Mouse (Mus musculus): Measurements from ENCODE around the gene Ephx1. TPM values are rescaled to one million over a fixed set of nuclear protein-coding genes. Genes with fewer than 3 reads are reported as not detected.
A peak's percentile ranks its signal among the peaks of the same experiment; 100 is the strongest.
"Not testable (repeated sequence)": the region's sequence is repeated elsewhere in the genome, so short reads cannot be mapped to it uniquely, and the experiment has no call there.

Ephx1 gene
- polyA plus RNA-seq, 1 experiment: 5.1 TPM

DNA sequence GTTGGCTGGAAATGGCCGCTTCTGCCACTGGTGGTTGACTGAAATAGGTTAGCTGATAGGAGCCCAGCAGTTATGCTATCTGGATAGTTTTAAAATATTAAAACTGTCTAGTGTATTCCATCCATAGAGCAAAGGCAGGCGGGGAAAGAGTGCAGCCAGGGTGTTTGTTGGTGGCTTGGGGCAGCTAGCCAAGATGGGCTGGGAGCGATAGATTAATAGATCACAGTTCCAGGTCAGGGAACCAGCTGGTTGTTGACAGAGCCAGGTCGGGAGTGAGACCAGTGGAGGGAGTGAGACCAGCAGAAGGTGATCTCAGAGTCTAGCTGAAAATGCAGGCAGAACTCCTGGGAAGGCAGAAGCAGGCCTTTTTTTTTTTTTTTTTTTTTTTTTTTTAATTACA is 16.9 kb upstream of the Ephx1 start:
- TF ChIP-seq CTCF (IDR thresholded peaks at IDR 0.05; ENCODE audit: borderline replicate concordance, extremely low read depth, insufficient read depth, insufficient read length) (no peak), POLR2A (IDR thresholded peaks at IDR 0.05; ENCODE audit: borderline replicate concordance, extremely low read depth, insufficient read depth, insufficient read length, poor library complexity, severe bottlenecking) (no peak)

GRCm38 (mm10) chr1:181035015-181035778 is 14.5 kb upstream of the Ephx1 start:
- not testable (repeated sequence) for DNase-seq (ENCODE audit: low read depth)

More for the DNA sequence above, 16.9 kb upstream of the Ephx1 start:
- DNase-seq (ENCODE audit: low read depth): no peak

GRCm38 (mm10) chr1:181022265-181022664 is 1.6 kb upstream of the Ephx1 start:
- peak; percentile 50 for DNase-seq (ENCODE audit: low read depth)
- peak; percentile 33; the same call in 1 of the 2 replicates for TF ChIP-seq CTCF (IDR thresholded peaks at IDR 0.05; ENCODE audit: borderline replicate concordance, extremely low read depth, insufficient read depth, insufficient read length)
- no peak for TF ChIP-seq POLR2A (IDR thresholded peaks at IDR 0.05; ENCODE audit: borderline replicate concordance, extremely low read depth, insufficient read depth, insufficient read length, poor library complexity, severe bottlenecking)

DNA sequence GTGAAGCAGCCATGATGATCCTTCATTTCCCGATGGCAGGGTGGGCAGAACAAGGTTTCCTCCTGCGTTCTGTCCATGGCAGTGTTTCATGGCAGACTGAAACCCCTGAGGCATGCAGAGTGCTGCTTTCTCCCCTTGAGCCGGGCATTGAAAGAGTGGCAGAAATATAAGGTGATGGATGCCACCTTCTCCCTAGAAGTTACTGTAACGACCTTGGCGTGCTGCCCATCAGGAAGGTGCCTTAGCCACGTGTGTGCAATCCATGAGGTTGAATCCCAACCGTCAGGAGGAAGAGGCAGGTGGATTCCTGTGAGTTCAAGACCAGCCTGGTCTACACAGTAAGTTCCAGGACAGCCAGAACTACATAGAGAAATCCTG is 773 bp upstream of the Ephx1 start:
- no peak for DNase-seq (ENCODE audit: low read depth)
- TF ChIP-seq CTCF (IDR thresholded peaks at IDR 0.05; ENCODE audit: borderline replicate concordance, extremely low read depth, insufficient read depth, insufficient read length): no peak
- no peak for TF ChIP-seq POLR2A (IDR thresholded peaks at IDR 0.05; ENCODE audit: borderline replicate concordance, extremely low read depth, insufficient read depth, insufficient read length, poor library complexity, severe bottlenecking)

DNA sequence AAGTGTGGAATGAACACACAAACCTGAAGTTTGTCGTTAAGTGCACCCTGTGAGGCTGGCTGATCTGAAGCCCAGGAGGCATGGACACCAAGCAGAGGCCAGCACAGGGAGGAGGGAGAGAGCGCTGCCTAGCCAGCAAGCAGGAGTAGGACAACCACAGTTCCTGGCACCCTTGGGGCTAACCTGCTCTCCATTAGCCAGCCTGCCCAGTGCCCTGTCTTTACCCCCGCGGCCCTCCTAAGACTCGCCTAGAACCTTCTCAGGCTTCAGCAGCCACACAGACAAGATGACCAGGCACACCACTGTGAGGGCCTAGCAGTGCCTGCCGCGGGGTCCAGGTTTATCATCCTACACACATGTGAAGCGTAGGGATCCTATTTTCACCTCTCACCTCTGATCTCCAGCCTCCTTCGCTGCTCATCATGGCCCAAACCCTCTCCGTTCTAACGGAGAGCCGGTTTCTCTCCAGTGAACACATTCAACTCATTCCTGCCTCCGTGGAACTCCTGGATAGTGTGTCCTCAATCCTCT is 2.7 kb downstream of the Ephx1 start:
- DNase-seq (ENCODE audit: low read depth): no peak
- no peak for TF ChIP-seq CTCF (IDR thresholded peaks at IDR 0.05; ENCODE audit: borderline replicate concordance, extremely low read depth, insufficient read depth, insufficient read length)
- TF ChIP-seq POLR2A (IDR thresholded peaks at IDR 0.05; ENCODE audit: borderline replicate concordance, extremely low read depth, insufficient read depth, insufficient read length, poor library complexity, severe bottlenecking): no peak

DNA sequence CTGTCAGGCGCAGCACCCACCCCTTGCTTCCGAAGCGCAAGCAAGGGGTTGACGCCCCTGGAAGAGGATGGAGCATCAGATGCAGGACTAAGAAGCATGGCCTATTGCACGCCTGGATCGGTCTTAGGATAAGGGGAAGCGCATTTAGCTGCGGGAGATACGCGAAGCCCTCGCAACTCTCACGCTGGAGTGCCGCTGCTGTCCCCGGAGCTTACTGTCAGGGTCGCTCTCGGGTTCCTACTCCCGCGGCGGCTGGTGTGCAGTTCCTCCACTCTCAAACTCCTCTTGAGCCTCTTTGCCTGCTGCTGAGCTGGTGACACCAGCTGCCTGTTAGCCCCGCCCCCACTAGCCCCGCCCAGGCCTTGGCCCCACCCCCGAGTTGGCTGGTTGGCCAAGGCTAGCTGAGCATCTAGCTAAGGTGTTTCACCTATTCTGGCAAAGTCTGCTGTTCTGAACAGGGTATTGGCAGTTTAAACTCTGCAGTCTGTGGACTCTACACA is 3.4 kb downstream of the Ephx1 start:
- DNase-seq (ENCODE audit: low read depth): peak; percentile 83
- TF ChIP-seq POLR2A (IDR thresholded peaks at IDR 0.05; ENCODE audit: borderline replicate concordance, extremely low read depth, insufficient read depth, insufficient read length, poor library complexity, severe bottlenecking): no peak
- TF ChIP-seq CTCF (IDR thresholded peaks at IDR 0.05; ENCODE audit: borderline replicate concordance, extremely low read depth, insufficient read depth, insufficient read length): no peak

DNA sequence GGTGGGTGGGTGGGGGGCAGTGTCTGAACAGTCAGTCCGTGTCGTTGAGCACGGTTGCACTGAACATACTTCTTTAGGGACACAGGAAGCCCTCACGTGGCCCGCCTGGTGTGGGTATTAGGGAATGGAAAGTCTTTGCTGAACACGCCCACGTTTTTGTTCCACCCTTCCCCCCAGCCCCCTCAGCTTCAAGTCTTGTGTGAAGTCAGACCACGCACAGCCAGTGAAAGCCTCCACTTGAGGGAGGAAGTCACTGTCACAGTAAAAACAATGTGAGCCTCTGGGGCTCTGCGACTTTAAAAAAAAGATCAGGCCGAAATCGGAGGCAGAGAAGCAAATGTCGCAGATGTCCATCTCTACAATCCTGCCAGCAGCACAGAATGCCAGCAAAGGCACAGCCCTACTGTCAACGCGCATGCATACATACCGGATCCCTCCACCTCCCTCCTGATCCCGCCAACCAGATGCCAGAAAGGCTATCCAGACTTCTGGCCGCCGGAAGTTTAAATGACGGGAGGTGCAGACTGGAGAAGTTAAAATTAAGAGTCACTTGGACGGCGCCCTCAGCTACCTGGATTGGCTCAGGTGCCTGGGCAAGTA is 4.1 kb downstream of the Ephx1 start:
- peak; percentile 77 for DNase-seq (ENCODE audit: low read depth)
- TF ChIP-seq POLR2A (IDR thresholded peaks at IDR 0.05; ENCODE audit: borderline replicate concordance, extremely low read depth, insufficient read depth, insufficient read length, poor library complexity, severe bottlenecking) (no peak), CTCF (IDR thresholded peaks at IDR 0.05; ENCODE audit: borderline replicate concordance, extremely low read depth, insufficient read depth, insufficient read length) (no peak)

DNA sequence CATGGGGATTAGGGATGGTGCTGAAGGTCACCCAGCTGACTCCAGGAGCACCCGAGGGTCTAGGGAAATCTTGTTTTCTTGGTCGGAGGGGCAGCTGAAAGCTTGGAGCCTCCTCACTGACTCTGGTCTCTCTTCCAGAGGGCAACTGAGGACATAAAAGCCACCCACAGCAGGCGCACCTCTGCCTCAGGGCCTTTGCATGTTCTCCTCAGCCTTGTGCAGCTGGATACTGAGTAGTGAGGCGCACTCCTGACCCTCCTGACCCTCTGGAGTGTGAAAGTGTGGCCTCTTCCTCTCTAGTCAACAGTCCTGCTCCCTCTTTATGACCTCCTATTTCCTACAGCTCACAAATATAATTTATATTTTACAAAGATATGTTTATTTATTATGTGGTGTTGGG is 4.7 kb downstream of the Ephx1 start:
- no peak for DNase-seq (ENCODE audit: low read depth)
- TF ChIP-seq POLR2A (IDR thresholded peaks at IDR 0.05; ENCODE audit: borderline replicate concordance, extremely low read depth, insufficient read depth, insufficient read length, poor library complexity, severe bottlenecking) (no peak), CTCF (IDR thresholded peaks at IDR 0.05; ENCODE audit: borderline replicate concordance, extremely low read depth, insufficient read depth, insufficient read length) (no peak)

DNA sequence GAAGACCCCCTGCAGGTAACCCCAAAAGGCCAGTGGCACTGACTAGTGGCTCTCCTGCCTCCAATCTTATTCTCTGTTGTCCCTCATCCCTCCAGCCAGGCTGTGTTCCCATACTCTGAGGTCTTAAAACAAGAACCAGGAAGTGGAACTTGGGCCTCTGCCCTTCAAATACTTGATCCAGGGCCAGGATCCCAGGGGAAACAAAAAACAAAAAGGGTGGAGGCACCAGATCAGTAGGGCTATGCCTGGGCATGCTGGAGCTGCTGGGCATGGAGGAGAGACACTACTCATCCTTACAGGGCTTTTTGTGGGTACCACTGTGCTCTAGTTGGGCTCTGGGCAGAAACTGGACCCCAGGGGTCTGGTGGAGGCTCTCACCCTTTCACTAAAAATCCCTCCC is 5.1 kb downstream of the Ephx1 start:
- peak; percentile 52 for DNase-seq (ENCODE audit: low read depth)

GRCm38 (mm10) chr1:181014731-181015500 is 5.8 kb downstream of the Ephx1 start:
- no peak for TF ChIP-seq POLR2A (IDR thresholded peaks at IDR 0.05; ENCODE audit: borderline replicate concordance, extremely low read depth, insufficient read depth, insufficient read length, poor library complexity, severe bottlenecking)
- TF ChIP-seq CTCF (IDR thresholded peaks at IDR 0.05; ENCODE audit: borderline replicate concordance, extremely low read depth, insufficient read depth, insufficient read length): no peak
- DNase-seq (ENCODE audit: low read depth): no peak

More for the DNA sequence above, 5.1 kb downstream of the Ephx1 start:
- TF ChIP-seq CTCF (IDR thresholded peaks at IDR 0.05; ENCODE audit: borderline replicate concordance, extremely low read depth, insufficient read depth, insufficient read length) (no peak), POLR2A (IDR thresholded peaks at IDR 0.05; ENCODE audit: borderline replicate concordance, extremely low read depth, insufficient read depth, insufficient read length, poor library complexity, severe bottlenecking) (no peak)

DNA sequence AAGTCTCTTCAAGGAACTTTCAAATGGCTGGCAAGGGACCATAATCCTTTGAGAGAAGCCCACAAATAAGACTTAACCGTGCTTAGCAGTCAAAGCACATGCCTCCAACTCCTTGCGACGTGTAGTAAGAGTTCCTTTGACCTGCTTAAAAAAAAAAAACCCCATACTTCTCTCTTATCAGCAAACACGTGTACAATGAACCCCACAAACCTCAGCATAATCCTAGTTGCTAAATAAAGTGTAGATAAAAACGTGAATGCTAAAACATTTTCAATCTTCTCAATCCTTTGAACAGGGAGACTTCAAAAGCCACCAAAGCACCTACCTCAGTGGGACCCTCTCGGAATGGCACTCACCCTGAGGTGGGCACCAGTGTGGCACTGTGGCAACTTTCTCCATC is 7.3 kb downstream of the Ephx1 start:
- no peak for TF ChIP-seq POLR2A (IDR thresholded peaks at IDR 0.05; ENCODE audit: borderline replicate concordance, extremely low read depth, insufficient read depth, insufficient read length, poor library complexity, severe bottlenecking)
- no peak for DNase-seq (ENCODE audit: low read depth)
